Mouse (Mus musculus) common myeloid progenitor, adult 5-6 weeks (primary cell): ENCODE measurements around the gene Mgat5. TPM values are rescaled to one million over a fixed set of nuclear protein-coding genes. Genes with fewer than 3 reads are reported as not detected.

Experiments
- ATAC-seq: replicated peaks from 2 replicates; pipeline ENCODE4 v1.8.0; 2016; ENCODE audit warnings: low read depth, mild to moderate bottlenecking, moderate TSS enrichment, inconsistent platforms; ENCODE audit not compliant: poor library complexity, severe bottlenecking
- total RNA-seq: library from RNA; stranded (forward); fragments of 200-1000, 187-1606 nt; gene quantifications from 2 replicates; pipeline ENCODE4 v1.2.3, GENCODE M21; 2017

The Mgat5 gene
- total RNA-seq, 1 experiment from 2014 or later, result 66.2 TPM

DNA sequence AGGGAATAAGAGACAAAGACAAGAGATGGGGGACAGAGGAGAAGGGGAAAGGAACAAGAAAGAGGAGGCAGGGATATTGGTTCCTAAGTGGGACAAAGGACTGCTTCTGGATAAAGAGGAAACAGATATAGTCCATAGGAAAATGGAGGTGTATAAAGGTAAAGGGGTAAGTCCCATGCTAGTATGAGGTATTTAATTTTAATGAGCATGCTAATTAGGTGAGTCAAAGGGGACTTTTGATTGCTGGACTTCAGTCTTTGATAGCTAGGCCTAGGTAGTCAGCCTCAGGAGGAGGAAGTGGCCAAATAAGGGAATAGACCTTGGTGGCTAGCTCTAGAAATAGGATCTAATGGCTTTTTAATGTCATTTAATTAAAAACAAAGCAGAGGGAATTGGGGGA is 45.5 kb downstream of the Mgat5 start:
- ATAC-seq, result no peak

DNA sequence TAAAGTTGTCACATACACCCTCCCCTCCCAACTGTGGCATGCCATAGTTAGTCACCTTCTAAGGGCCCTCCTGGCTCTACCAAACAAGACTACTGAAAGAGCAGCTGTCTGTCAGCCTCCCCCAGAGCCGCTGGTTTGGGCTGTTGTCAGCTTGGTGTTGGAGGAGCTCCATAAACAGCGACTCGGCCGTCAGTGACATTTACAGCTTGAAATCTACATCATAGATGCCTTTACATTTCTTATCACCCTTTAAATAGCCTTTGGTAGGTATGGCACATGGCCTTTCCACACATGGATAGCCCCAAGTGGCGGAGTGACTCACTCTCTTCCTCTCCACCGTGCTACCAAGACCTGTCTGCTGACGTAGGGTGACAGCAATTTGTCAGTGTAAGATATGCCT is 46.9 kb downstream of the Mgat5 start:
- no peak for ATAC-seq

DNA sequence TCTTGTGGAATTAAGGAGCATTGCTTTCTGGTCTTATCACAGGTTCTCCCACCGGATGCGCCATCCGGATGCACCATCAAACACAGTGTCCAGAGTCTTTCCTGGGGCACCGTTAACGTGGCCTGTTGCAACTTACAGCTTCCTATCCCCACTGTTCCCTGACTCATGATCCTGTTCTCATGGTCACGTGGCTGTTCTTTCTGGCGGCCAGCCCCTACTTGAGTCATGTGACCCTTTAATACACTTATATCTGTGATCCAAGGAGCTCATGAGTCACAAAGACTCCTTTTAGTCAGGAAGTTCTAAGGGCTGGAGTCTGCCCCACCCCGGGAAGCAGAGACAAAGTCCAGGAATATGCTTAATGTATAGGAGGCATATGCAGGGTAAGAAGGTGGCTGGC is 52.2 kb downstream of the Mgat5 start:
- no peak for ATAC-seq

DNA sequence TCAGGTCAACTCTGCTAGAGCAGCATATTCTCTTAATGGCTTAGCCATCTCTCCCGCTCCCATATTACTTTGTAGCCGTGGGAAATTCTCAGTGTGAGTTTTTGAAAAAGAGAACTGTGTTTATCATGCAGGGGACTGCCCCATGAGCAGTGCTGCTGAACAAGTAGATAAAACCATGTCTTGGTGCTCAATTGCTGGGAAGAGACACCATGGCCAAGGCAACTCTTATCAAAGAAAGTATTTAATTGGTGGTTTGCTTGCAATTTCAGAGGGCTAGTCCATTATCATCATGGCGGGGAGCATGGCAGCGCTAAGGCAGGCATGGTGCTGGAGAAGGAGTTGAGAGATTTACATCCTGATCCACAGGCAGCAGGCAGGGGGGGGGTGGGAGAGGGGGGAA is 54.9 kb downstream of the Mgat5 start:
- ATAC-seq, result peak; percentile 50

DNA sequence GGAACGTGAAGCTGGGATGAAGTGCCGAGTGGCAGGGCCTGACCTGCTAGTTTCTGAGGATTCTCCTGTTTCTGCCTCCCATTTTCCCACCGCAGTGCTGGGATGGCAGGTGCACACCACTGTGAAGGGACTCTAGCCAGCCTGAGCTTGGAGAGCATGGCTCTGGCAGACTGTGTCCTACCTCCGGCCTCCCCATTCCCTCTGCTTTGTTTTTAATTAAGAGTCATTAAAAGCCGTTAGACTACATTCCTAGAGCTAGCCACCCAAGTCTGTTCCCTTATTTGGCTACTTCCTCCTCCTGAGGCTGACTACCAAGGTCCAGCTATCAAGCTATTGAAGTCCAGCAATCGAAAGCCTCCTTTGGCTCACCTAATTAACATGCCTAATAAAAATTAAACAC is 56.2 kb downstream of the Mgat5 start:
- no peak for ATAC-seq

DNA sequence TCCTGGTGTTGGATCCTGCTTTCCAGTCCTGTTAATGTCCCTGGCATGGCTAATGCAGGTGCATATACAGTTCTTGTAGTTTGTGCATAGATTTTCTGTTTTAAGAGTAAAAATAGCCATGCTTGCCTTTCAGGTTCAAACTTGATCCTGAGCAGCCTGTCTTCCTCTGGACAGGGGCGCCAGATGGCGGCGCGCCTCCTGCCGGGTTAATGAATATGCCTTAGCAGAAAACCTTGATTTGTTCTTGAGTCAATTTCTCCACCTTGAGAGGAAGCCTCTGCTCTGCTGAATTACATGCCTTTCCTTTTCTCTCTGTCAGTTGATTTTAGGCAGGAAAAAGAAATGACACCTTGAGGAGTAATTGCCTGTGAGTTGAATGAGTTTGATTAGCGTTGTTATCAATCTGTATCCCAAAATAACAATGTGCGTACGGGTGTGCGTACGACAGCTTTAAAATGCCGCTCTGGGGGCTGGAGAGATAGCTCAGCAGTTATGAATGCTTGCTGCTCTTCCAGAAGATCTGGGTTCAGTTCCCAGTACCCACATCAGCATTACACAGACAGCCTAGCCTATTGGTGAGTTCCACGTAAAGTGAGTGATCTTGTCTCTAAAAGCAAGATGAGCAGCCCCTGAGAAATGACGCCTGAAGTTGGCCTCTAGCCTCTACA is 57.5 kb downstream of the Mgat5 start:
- ATAC-seq, result no peak

DNA sequence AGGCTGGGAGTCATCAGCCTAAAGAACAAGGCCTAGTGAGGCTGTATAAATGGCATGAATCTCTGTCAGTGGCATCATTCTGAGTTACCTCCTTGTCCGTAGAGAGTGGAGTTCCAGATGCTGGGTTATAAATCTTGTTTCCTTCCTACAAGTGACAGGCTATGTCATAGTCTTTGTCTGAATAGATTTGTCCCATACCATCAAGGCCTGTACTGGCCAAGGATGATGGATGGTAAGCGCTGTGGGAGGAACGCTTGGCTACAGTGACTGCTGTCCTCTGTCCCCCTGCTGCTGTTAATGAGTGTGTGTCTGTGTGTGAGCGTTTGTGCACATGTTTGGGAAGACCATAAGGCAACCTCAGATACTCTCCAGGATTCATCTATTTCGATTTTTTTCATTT is 63.2 kb downstream of the Mgat5 start:
- ATAC-seq, result no peak

DNA sequence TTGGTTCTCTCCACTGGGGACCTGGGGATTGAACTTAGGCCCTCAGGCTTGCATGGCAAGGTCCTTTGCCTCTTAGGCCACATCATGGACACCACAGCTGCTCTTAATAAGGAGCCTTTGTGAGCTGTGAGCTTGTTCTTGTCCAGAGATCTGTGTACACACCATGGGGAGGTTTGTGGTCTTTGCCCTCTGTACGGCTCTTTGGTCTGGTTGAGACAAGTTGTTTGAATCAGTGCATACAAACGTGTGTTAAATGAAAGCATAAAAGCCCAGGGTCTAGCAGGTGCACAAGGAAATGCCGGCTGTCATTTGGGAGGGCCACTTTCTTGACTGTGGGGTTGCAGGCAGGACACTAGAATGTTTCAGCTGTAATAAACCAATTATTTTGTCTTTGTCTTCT is 64.5 kb downstream of the Mgat5 start:
- no peak for ATAC-seq

DNA sequence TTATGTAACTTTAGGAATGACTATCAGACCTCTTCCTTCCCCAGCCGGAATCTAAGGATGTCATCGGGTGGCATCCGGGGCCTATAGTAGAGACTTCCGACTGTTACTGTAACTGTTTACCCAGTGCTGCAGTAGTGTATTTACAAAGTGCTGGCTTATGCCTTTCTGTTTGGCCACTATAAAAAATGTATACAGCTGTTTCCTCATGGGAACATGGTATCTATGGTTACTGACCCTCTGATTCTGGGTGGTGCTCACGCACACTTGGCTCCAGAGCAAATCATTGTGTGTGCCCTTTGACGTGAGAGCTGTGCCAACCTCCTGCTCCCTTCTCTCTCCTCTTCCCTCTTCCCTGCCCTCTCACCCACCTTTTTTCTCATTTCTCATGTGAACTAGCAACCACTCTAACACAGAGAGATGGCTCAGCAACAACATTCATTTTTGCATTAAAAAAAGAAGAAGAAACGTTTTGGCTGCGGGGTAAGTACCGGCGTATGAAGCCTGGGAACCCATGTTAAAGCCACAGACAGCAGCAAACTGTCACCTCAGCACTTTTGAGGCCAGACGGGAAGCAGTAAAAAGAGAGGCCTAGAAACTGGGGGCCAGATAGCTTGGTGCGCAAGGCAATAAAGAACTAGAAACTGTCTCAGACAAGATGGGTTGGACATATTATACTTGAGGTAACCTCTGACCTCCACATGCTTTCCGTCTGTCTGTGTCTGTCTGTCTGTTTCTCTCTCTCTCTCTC is 65.6 kb downstream of the Mgat5 start:
- ATAC-seq, result peak; percentile 53

DNA sequence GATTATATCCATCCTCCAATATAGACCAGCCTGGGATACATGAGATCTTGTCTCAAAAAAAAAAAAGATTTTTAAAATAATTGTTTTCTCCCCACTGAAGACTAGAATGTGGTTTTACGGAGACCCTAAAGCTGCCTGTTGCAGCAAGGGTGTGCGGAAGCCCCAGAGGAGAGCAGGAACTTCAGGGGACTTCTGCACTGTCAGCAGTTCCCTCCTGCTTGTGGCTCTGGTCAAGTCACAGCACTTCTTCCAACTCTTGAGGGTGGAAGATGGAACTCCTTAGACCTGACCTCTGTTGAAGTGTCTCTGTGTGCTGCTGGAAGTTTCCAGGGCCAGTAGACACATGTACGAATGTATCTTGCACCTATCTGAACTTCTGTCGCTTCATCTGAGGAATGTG is 66.3 kb downstream of the Mgat5 start:
- no peak for ATAC-seq

DNA sequence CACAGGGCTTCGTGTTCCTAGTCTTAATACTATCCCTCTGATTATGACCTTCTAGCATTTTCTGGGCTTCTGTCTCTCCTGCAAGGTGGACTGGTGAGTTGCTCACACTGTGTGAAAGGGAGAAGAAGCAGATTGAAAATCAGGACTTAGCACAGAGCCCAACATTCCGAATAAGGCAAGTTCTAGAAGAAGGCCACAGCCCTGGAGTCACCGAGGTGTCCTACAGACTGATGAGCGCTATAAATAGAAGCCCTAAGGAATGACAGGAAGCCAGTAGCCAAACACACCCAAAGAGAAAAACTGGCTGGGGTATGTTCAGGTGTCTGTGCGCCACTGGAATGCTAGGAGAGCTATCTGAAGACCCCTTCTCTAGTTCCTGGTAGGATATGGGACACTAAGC is 68.5 kb downstream of the Mgat5 start:
- no peak for ATAC-seq

DNA sequence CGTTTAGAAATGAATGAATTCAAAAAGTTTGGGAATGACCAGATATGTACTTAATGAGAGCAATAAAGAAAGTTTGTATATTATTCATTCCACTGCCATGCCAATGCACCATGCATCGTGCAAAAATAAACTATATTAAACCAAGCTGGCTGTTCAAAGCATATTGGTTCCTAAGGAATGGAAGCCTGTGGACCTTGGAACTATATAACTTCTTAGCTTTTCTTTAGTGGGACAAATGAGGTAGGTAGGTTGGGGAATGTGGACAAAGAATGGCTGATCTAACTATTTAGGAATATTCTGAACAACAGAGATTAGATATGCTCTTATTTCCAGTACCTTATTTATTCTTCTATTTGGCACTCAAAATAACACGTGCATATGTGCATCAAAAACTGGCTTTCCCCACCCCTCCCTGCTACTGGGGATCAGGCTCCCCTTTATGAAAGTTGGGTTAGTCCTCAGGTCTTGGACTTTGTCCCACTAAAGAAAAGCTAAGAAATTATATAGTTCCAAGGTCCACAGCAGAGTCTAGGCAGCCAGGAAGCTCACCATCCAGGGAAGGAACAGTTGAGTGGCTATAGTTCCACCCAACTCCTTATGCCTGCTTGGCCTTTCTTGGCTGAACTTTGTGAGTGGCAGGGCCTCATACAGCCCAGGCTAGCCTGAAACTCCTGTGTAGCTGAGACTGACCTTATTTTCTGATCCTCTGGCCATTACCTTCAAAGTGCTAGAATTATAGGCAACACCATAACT is 70.9 kb downstream of the Mgat5 start:
- no peak for ATAC-seq

DNA sequence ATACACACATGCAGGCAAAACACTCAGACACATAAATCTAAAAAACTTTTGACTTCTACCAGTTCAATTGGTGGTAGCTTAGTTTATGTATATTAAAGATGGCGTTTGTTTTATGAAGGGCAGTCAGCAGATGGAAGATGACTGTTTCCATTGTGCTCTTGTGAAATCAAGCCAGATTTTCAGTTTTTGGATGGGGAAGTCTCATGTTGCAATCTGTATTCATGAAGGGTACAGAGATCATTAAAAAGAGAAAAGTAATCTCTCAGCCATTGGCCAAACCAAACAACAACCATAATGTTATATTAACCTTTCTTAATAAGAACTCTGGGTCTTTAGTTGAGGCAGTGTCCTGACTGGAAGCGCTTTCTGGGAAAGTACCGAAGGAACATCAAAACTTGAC is 73.3 kb downstream of the Mgat5 start:
- ATAC-seq, result peak; percentile 48

DNA sequence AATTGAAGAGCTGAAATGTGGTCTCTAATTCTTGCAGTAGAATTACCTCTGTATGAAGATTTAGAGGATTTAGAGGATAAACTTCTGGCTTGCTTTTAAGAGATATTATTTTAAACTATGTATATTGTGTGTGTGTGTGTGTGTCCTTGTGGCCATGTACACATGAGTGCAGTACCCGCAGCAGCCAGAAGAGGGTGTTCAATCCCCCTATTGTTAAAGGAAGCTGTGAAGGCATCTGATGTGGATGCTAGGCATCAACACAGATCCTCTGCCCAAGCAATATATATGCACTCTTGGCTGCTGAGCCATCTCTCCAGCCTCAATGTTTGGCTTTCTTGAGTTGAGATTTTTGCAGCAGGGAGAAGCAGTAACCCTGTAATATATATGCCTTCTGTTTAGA is 75.4 kb downstream of the Mgat5 start:
- ATAC-seq, result 0 out of 2 replicates have a peak, but pooled peaks have one; percentile 45

DNA sequence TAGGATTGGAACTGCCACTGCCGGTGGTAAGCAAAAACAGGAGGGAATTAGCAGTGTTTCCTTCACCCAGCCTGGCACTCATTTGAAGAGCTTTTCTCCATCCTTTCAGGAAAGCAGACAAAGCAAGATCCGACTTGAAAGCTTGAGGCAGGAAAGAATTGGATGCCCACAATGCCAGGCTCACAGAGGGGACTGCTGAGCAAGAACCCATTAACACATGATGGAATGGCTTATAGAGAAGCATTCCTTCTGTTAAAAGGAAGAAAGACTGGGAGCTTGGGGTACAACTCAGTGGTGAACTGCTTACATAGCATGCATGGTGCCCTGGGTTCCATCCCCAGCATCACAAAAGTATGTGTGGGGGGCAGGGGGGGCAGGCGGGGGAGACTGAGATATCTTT is 80.2 kb downstream of the Mgat5 start:
- ATAC-seq, result no peak

DNA sequence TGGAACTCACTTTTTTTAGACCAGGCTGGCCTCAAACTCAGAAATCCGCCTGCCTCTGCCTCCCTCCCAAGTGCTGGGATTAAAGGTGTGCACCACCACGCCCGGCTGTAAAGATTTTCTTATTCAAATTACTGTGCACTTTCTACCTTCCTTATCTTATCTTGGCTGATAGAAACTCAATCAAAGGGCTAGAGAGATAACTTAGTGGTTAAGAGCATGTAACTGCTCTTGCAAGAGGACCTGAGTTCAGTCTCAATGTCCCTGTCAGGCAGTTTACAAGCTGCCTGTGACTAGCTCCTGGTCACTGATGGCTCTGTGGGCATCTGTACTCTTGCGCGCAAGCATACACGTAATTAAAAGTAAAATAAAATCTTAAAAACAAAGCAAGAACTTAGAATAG is 82.7 kb downstream of the Mgat5 start:
- no peak for ATAC-seq

DNA sequence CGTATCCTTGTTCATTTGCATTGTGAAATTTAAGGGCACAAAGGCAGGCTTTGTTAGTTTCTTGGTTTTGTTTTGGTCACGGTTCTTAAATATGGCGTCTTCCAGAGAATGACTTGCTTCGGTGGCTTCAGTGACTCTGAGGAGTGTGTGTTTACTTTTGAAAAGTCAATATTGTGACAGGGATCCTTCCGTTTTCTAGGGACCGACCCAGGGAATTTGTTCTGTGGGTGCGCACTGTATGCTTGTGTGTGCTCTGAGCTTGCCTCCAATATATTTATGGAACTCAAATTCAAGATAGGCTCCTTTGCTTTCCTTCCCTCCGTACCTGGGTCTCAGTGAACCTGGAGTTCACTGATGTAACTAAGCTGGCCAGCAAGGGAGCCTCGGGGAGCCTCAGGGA is 86.1 kb downstream of the Mgat5 start:
- ATAC-seq, result no peak

DNA sequence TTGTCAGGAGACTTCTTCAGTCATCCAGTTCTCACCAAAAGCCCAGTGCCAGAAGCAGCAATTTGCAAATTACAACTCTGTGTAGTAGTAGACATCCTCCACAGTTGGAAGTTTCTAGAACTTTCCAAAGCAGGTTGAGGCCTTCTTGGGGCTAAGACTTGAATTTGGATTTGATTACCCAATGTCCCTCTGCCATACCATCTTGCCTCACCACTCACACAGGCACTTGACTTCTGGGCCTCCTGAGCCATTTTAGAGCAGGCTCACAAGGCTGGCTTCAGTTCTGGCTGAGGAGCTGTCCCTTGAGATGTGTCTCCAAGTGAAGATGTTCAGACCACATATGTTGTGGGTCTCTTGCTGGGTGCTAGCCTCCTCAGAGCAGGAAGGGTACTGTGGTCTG is 86.9 kb downstream of the Mgat5 start:
- peak; percentile 23; the same call in 1 of the 2 replicates for ATAC-seq

DNA sequence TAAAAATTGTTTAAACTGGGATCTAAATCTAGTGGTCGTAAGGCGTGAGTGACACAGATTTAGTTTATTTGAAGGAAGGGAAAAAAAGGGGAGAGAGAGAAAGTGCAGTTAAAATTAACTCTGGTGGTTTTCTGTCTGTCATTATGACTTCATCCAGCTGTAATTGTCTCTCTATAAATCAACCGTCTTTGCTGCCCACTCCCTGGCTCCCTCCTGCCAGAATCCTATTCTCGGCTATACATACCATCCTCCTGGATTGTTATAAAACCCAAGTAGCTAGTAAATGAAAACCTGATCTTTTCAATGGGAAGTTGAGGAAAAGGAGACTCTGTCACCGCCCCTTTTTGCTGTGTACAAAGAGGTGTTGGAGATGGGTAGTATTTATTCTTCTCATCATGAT is 88.5 kb downstream of the Mgat5 start:
- no peak for ATAC-seq

DNA sequence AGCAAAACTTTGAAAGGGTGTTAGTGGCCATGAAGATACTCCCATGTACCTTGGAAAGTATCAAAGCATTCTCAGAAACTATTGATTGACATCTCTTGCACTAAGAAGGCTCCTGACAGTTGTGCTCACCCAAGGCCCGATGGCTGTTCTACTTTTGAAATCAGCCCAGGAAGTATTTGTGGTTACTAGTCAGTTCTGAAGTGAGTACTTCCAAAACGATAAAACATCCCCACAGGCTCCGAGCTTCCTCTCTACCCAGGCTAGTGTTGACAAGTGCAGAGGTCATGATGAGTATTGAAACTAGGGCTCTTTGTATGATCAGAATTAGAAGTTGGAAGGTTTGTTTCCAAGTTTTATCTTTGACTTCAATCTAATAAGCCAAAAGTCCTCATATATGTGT is 92.0 kb downstream of the Mgat5 start:
- peak; percentile 75 for ATAC-seq

DNA sequence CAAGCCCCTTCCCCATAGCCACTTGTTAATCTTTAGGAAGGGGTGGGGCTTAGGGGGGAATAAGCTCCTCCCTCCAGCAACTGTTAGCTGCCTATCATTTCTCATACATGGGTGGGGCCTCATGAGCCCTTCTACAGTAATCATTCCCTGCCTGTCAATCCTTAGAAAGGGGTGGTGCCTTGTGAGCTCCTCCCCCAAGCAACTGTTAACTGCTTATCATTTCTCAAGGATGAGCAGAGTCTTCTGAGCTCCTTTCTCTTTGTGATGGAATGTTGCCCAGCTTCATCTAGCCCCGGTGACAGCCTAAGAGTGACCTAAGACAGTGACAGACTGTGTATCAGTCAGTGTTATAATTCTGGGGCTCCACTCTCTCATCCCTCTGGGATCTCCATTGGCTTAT is 95.0 kb downstream of the Mgat5 start:
- peak; percentile 26; the same call in 1 of the 2 replicates for ATAC-seq
